Mouse (Mus musculus) G1E (cell line): Measurements from ENCODE around the gene Plac9a.
"Not testable (repeated sequence)": the region's sequence is repeated elsewhere in the genome, so short reads cannot be mapped to it uniquely, and the experiment has no call there.

ENCODE experiments used
- CTCF ChIP-seq: IDR thresholded peaks from 2 replicates; pipeline ENCODE4 v1.5.1; 2012; ENCODE audit warnings: low read depth, low read length, inconsistent platforms, mixed read lengths
- GATA1 ChIP-seq: IDR thresholded peaks from 2 replicates; pipeline ENCODE4 v1.6.1; 2012; ENCODE audit warnings: borderline replicate concordance, low read length, inconsistent platforms, mixed read lengths
- GATA2 ChIP-seq: IDR thresholded peaks from 2 replicates; pipeline ENCODE4 v1.6.1; 2012; ENCODE audit warnings: low read depth, low read length, inconsistent platforms, borderline replicate concordance
- POLR2AphosphoS5 ChIP-seq: IDR thresholded peaks from 2 replicates; pipeline ENCODE4 v1.6.1; 2012; ENCODE audit warnings: low read depth, low read length, inconsistent platforms; ENCODE audit not compliant: insufficient replicate concordance
- TAL1 ChIP-seq: conservative IDR thresholded peaks from 2 replicates; pipeline ENCODE4 v1.6.1; 2012; ENCODE audit warnings: low read depth, low read length, inconsistent platforms, mixed read lengths

GRCm38 (mm10) chr14:25894566-25894965 is 8.3 kb downstream of the Plac9a start:
- TF ChIP-seq TAL1, CTCF, GATA1, POLR2AphosphoS5, GATA2: not testable (repeated sequence)
